Mouse (Mus musculus): ENCODE measurements around the gene Cyp2d12. TPM values are rescaled to one million over a fixed set of nuclear protein-coding genes. Genes with fewer than 3 reads are reported as not detected.

Cyp2d12 gene
- not detected in 2 replicates for total RNA-seq (2012; rRNA removed)
- total RNA-seq (2014; rRNA removed): not detected in 2 replicates
- polyA plus RNA-seq (2012; ENCODE audit: insufficient read length, low read depth): not detected in 2 replicates

DNA sequence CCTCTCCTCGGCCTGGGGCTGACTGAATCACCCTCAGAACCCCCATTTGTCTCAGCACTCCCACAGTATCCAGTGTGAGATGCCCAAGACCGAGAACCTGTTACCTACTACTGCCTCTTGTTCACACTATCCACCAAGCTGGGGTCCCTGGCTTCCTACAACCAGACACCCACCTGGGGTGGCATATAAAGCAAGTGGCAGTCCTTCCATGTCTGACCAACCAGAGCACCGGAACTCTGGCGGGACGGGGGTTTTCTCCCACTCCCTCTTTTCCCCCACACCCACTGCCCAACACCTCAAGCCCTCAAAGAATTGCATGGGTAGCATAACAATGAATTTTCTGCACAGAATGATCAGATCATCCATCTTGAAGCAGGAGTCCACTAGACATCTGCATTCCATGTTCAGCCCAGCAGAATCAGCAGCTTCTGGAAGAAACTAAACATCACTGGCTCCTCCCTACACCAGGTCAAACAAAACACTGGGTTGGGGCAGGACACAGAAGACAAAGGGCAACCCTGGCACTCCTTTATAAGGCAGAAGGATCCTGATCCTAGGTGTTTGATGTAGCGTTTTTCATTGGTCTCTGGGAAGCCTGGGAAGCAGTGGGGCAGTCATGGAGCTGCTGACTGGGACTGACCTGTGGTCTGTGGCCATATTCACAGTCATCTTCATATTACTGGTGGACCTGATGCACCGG is at the start of gene Cyp2d12:
Gene Cyp2d12 (plus strand): TSS at position 542 of the 700 bp plus-strand sequence.
- Histone ChIP-seq H3K27me3 (replicated peaks) (peaks cover 45% of the 10 kb centered on the region), H3K27ac (ENCODE audit: insufficient read depth, low read depth) (no peak within 1 kb of the TSS), H3K36me3 (replicated peaks in 1 of 2; ENCODE audit: control insufficient read depth in 1 of 2, insufficient read depth in 1 of 2, low read length in 1 of 2) (no peaks in the 10 kb centered on the region), H3K9ac (ENCODE audit: insufficient read depth, low read depth) (no peak within 1 kb of the TSS), H3K79me2 (replicated peaks; ENCODE audit: control insufficient read depth, extremely low read depth, insufficient read depth, poor library complexity, severe bottlenecking) (no peaks in the 10 kb centered on the region), H3K4me1 (ENCODE audit: control insufficient read depth in 1 of 2, insufficient read depth in 2 of 2) (no peaks in the 10 kb centered on the region), H3K4me2 (ENCODE audit: insufficient read depth, low read depth, poor library complexity, severe bottlenecking) (no peak within 1 kb of the TSS), H3K9me3 (replicated peaks; ENCODE audit: low read length) (peaks cover 8% of the 10 kb centered on the region), H3K4me3 (replicated peaks in 1 of 3; ENCODE audit: low read depth in 2 of 3, low read length in 2 of 3, poor library complexity in 1 of 3) (no peak within 1 kb of the TSS)
- dilution Hi-C loops (cut with MboI; ENCODE audit: extremely low pct_ligation_motif_present, extremely low pct_unique_long_range_greater_than_20kb, low sequenced_read_pairs) (no loop called here), in situ Hi-C loops (cut with MboI; ENCODE audit: low pct_ligation_motif_present, low pct_unique_long_range_greater_than_20kb, low sequenced_read_pairs) (no loop called here)
- no peak for DNase-seq (ENCODE audit: extremely low read depth)
- TF ChIP-seq MXI1 (IDR thresholded peaks at IDR 0.05; ENCODE audit: low read depth, low read length): no peak
- TF ChIP-seq BHLHE40 (IDR thresholded peaks at IDR 0.05; ENCODE audit: low read depth, low read length): no peak
- no peak for TF ChIP-seq KAT2A (IDR thresholded peaks at IDR 0.05; ENCODE audit: insufficient replicate concordance, low read length)
- no peak for TF ChIP-seq EP300 (IDR thresholded peaks at IDR 0.05; ENCODE audit: low read length)
- no peak for TF ChIP-seq POLR2A (IDR thresholded peaks at IDR 0.05; ENCODE audit: low read depth, low read length)
- no peak for TF ChIP-seq NELFE (IDR thresholded peaks at IDR 0.05; ENCODE audit: low read depth, low read length)
- no peak for TF ChIP-seq USF2 (conservative IDR thresholded peaks at IDR 0.05; ENCODE audit: low read depth, low read length)
- no peak for TF ChIP-seq USF1 (IDR thresholded peaks at IDR 0.05; ENCODE audit: low read depth, low read length)
- no peak for TF ChIP-seq CHD2 (IDR thresholded peaks at IDR 0.05; ENCODE audit: low read length)
- no peak for TF ChIP-seq HCFC1 (IDR thresholded peaks at IDR 0.05; ENCODE audit: low read depth, low read length)

- TF ChIP-seq ZC3H11A (IDR thresholded peaks at IDR 0.05; ENCODE audit: low read depth, low read length) (no peak), CHD2 (IDR thresholded peaks at IDR 0.05; ENCODE audit: low read length) (no peak), ELF1 (IDR thresholded peaks at IDR 0.05; ENCODE audit: low read depth, low read length) (no peak), NRF1 (IDR thresholded peaks at IDR 0.05; ENCODE audit: low read depth, low read length) (no peak), USF2 (conservative IDR thresholded peaks at IDR 0.05; ENCODE audit: low read depth, low read length) (no peak), MAX (IDR thresholded peaks at IDR 0.05; ENCODE audit: low read length) (no peak), UBTF (IDR thresholded peaks at IDR 0.05; ENCODE audit: low read depth, low read length) (no peak), EP300 (IDR thresholded peaks at IDR 0.05; ENCODE audit: low read length) (no peak), HCFC1 (IDR thresholded peaks at IDR 0.05; ENCODE audit: low read depth, low read length) (no peak), MXI1 (IDR thresholded peaks at IDR 0.05; ENCODE audit: low read depth, low read length) (no peak), MAZ (IDR thresholded peaks at IDR 0.05; ENCODE audit: low read depth, low read length) (no peak)
- peaks cover 2% of the 10 kb centered on the region for H3K27me3 ChIP-seq (replicated peaks)
- in situ Hi-C loops (cut with MboI; ENCODE audit: low pct_ligation_motif_present, low pct_unique_long_range_greater_than_20kb, low sequenced_read_pairs) (no loop called here), dilution Hi-C loops (cut with MboI; ENCODE audit: extremely low pct_ligation_motif_present, extremely low pct_unique_long_range_greater_than_20kb, low sequenced_read_pairs) (no loop called here)
- no peak for DNase-seq (ENCODE audit: extremely low read depth)
- no peak overlapping the region for H3K27ac ChIP-seq (ENCODE audit: insufficient read depth, low read depth)
- no peak overlapping the region for H3K4me2 ChIP-seq (ENCODE audit: insufficient read depth, low read depth, poor library complexity, severe bottlenecking)
- no peak overlapping the region for H3K9ac ChIP-seq (ENCODE audit: insufficient read depth, low read depth)
- H3K4me3 ChIP-seq (replicated peaks in 1 of 3; ENCODE audit: low read depth in 2 of 3, low read length in 2 of 3, poor library complexity in 1 of 3): no peak overlapping the region
- no peaks in the 10 kb centered on the region for H3K36me3 ChIP-seq (replicated peaks in 1 of 2; ENCODE audit: control insufficient read depth in 1 of 2, insufficient read depth in 1 of 2, low read length in 1 of 2)
- no peaks in the 10 kb centered on the region for H3K4me1 ChIP-seq (ENCODE audit: control insufficient read depth in 1 of 2, insufficient read depth in 2 of 2)
- no peaks in the 10 kb centered on the region for H3K79me2 ChIP-seq (replicated peaks; ENCODE audit: control insufficient read depth, extremely low read depth, insufficient read depth, poor library complexity, severe bottlenecking)
- peaks cover 7% of the 10 kb centered on the region for H3K9me3 ChIP-seq (replicated peaks; ENCODE audit: low read length)
These were observed 47.9 kb upstream of the Cyp2d12 start for GRCm38 (mm10) chr15:82506971-82507370.
